Mouse (Mus musculus): ENCODE measurements around the gene Gm5771. TPM values are rescaled to one million over a fixed set of nuclear protein-coding genes. Genes with fewer than 3 reads are reported as not detected.
"Not testable (repeated sequence)": the region's sequence is repeated elsewhere in the genome, so short reads cannot be mapped to it uniquely, and the experiment has no call there.

The Gm5771 gene
- not detected in 2 replicates for polyA plus RNA-seq (2012; rRNA removed)

DNA sequence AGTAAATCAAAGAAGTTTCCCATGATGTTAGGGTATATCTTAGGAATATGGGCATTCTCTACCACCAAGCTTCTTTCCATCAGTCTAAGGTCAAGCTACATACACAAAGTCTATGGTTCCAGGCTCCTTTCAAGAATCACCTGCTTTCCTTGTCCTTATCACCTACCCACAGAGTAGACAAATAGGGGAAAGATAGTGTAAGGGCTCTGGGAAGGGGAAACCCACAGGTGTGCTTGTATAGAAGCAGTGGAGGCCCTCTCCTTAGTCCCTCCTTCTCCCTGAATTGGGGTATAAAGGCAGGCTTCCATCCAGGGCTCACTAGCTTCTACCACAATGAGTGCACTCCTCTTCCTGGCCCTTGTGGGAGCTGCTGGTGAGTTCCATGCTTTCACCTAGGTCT is at the start of gene Gm5771:
Gene Gm5771, plus strand, starts transcription at position 301 of the 400 bp plus-strand sequence.
- DNase-seq (ENCODE audit: low read depth): not testable (repeated sequence)

DNA sequence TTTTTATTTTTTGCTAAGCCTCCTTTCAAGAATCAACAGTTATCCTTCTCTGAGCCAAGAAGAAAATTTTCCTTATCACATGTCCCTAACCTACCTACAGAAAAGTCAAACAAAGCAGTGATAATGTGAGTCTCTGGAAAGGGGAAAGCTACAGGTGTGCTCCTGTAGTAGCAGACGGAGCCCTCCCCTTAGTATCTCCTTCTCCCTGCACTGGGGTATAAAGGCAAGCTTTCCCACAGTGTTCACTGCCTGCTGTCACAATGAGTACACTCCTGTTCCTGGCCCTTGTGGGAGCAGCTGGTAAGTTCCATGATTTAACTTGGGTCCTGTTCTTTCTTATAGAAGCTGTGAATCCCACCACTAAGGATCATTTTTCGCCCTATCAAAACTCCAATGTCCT is 38.2 kb upstream of the Gm5771 start, which contains the start of gene Try10:
Gene Try10, plus strand, starts transcription at position 174 of the 400 bp plus-strand sequence.
- no peak for DNase-seq (ENCODE audit: low read depth)

DNA sequence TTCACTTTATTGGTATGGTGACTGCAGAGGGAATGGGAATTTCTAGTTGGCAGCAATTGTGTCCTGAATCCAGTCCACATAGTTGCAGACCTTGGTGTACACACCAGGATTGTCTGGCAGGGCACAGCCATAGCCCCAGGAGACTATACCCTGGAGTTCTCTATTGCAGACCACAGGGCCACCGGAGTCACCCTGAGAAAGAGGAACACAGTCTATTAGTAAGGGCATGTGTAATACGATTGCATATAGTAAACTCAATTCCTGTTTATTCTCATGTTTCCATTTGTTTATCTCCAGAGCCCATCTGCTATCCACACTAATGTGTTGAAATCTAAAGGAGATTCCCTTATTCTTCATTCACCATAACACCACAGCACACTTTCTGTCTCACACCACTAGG is 18.4 kb upstream of the Gm5771 start:
- not testable (repeated sequence) for DNase-seq (ENCODE audit: low read depth)

DNA sequence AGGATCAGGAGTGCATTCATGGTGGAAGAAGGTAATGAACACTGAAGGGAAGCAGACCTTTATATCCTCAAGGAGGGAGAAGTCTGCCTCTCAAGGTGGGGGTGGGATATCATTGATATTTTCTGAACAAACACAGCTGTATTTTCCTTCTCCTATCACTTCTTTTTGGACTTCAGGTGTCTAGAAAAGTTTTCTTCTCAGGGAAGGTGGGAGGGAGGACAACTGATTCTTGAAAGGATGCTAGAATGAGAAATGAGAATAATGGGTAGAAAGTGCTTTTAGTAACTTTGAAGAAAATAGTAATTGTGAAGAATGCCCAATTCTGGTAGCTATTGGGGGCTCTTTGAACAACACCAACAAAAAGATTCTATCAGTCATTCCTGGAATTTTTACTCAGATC is 14.6 kb upstream of the Gm5771 start, which contains the start of gene Prss3:
Gene Prss3, minus strand, starts transcription at position 101 of the 400 bp plus-strand sequence.
- not testable (repeated sequence) for DNase-seq (ENCODE audit: low read depth)

DNA sequence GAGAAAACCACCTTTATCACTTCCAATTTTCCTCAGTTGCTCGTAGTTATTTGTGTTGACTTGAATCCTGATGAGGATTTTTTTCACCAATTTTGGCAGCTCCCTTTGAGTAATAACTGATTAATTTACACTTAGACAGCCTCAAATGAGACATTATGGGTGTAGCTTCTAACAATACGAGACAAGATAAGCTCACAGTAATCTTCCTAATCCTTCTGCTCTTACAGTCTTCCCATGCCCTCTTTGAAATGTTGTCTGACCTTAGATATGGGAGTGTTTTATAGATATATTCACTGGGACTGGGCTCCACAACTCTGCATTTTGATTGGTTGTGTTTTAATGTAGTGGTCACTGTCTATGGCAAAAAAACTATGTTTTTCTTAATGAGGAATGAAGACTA is 5.4 kb upstream of the Gm5771 start:
- no peak for DNase-seq (ENCODE audit: low read depth)

DNA sequence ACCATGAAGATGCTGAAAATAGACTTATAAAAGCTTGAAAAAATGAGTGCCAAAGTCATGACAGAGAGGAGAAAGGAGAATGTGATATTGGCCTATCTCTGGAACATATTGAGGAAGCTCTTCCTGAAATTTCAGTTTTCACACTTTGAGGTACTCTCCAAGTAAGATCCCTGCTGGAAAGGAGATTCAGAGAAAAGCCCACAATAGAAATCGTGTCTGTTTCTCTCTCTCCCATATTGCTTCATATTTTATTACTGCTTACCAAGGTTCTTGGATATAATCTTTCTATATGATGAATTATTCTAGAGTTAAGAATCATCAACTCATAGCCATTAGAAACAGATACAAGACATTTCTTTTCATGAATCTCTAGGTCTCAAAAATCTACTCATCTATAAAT is 516 bp upstream of the Gm5771 start:
- not testable (repeated sequence) for DNase-seq (ENCODE audit: low read depth)

DNA sequence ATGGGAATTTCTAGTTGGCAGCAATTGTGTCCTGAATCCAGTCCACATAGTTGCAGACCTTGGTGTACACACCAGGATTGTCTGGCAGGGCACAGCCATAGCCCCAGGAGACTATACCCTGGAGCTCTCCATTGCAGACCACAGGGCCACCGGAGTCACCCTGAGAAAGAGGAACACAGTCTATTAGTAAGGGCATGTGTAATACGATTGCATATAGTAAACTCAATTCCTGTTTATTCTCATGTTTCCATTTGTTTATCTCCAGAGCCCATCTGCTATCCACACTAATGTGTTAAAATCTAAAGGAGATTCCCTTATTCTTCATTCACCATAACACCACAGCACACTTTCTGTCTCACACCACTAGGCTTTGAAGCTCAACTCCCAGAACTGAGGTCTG is 50.1 kb downstream of the Gm5771 start:
- DNase-seq (ENCODE audit: low read depth): not testable (repeated sequence)

DNA sequence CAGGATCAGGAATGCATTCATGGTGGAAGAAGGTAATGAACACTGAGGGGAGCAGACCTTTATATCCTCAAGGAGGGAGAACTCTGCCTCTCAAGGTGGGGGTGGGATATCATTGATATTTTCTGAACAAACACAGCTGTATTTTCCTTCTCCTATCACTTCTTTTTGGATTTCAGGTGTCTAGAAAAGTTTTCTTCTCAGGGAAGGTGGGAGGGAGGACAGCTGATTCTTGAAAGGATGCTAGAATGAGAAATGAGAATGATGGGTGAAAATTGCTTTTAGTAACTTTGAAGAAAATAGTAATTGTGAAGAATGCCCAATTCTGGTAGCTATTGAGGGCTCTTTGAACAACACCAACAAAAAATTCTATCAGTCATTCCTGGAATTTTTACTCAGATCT is 53.9 kb downstream of the Gm5771 start, which contains the start of gene Gm10334:
Gene Gm10334, minus strand, starts transcription at position 101 of the 400 bp plus-strand sequence.
- DNase-seq (ENCODE audit: low read depth): not testable (repeated sequence)

Other genes starting within 250 kb of the Gm5771 start
- 1.3 and 8.4 TPM in 2 replicates for gene Try4, start 90.1 kb upstream of the Gm5771 start, polyA plus RNA-seq (2012; rRNA removed)
- gene Try5, start 75.5 kb upstream of the Gm5771 start, polyA plus RNA-seq (2012; rRNA removed): 0.70 and 3.2 TPM in 2 replicates
- 0.18 TPM in 1 of 2 replicates, not detected in the other for gene Try10, start 38.3 kb upstream of the Gm5771 start, polyA plus RNA-seq (2012; rRNA removed)
- gene Prss3, start 14.7 kb upstream of the Gm5771 start, polyA plus RNA-seq (2012; rRNA removed): 0.19 TPM in 1 of 2 replicates, not detected in the other
- gene Gm10334, start 53.8 kb downstream of the Gm5771 start, polyA plus RNA-seq (2012; rRNA removed): not detected in 2 replicates
- gene Prss1, start 66.6 kb downstream of the Gm5771 start, polyA plus RNA-seq (2012; rRNA removed): not detected in 2 replicates
- gene Prss2, start 129.4 kb downstream of the Gm5771 start, polyA plus RNA-seq (2012; rRNA removed): 1.1 and 10.5 TPM in 2 replicates
- gene Ephb6, start 213.1 kb downstream of the Gm5771 start, polyA plus RNA-seq (2012; rRNA removed): 29.5 and 30.2 TPM in 2 replicates
- 33.6 and 45.4 TPM in 2 replicates for gene Trpv6, start 244.0 kb downstream of the Gm5771 start, polyA plus RNA-seq (2012; rRNA removed)